Mouse (Mus musculus): ENCODE data around the gene Lrrc9.

GRCm38 (mm10) chr12:72453941-72454340 lies 12.3 kb downstream of the Lrrc9 start:
- TF ChIP-seq CTCF (IDR thresholded peaks at IDR 0.05; ENCODE audit: borderline replicate concordance, control insufficient read depth, extremely low read depth, insufficient read depth, low read length, poor library complexity) (no peak), POLR2A (IDR thresholded peaks at IDR 0.05; ENCODE audit: control insufficient read depth, extremely low read depth, insufficient read depth, low read length, poor library complexity) (no peak)

Measured in thymus, adult 2 months (tissue).